Mouse (Mus musculus): ENCODE data around the gene Ppp3r2.

- TF ChIP-seq EP300 (optimal IDR thresholded peaks at IDR 0.05) (no peak), CTCF (IDR thresholded peaks at IDR 0.05; ENCODE audit: low read depth) (no peak)
These were observed 52.9 kb downstream of the Ppp3r2 start for GRCm38 (mm10) chr4:49628941-49629340.
